Mouse (Mus musculus) stomach, postnatal 0 days (tissue): Measurements from ENCODE around the gene S100a2.

Source experiments
- CTCF ChIP-seq: IDR thresholded peaks from 2 replicates; pipeline ENCODE4 v1.5.1; 2016; ENCODE audit warnings: antibody characterized with exemption, low read depth, mild to moderate bottlenecking, moderate library complexity
- EP300 ChIP-seq: optimal IDR thresholded peaks from 2 replicates; pipeline ENCODE3; 2016; ENCODE audit warnings: antibody characterized with exemption

GRCm38 (mm10) chr3:90612728-90613291 lies 22.8 kb downstream of the S100a2 start, which contains the start of gene S100a6:
- TF ChIP-seq CTCF (peak; percentile 78), EP300 (no peak)
